Mouse (Mus musculus) c-Kit-negative CD71-positive TER-119-positive erythroid progenitor cells, embryonic 14.5 days (primary cell): ENCODE data around the gene Dmrta2.

Experiments
- DNase-seq: peaks from one replicate; pipeline ENCODE4 v3.0.0-alpha.2; 2013; ENCODE audit warnings: low read depth, low spot score

Gene Dmrta2

DNA sequence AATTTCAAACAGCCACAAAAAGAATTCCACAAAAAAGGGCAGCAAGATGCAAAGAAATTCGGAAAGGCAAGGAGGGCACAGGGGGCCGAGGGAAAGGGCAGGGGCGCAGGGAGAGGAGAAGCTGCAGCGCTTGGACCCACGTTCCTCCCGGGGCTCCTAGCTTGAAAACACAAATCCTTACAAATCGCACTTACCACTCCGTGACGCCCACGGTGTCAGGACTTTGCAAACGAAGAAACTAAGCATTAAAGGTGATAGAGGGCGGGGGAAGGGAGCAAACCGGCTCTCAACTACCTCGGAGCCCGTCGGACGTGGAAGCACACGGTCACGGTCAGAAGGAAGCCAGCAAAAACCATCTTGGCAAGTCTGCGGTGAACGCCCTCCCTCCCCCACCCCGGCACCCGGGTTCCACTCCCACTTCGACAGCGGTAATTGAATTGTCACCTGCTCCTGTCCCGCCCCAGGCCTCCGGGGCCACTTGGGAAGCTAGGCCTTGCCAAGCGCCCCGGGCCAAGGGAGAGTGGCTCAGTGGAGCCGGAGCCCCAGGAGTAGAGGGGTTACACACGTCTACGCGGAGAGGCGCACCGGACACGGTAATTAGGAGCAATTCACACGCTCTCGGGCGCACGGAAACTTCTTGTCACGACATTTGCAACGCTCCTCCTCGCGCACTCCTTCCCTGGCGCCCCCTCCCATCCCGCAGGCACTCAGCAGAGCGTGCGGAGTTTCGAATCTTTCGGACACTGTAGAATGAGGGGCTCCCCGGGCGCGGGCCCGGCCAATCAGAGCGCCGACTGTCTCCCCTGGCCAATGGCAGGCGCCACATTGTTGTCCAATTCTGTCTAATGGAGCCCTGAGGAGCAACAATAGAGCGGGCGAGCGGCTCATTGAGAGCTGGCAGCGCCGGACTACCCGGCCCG lies at the start of gene Dmrta2:
Gene Dmrta2 (plus strand): TSS at position 906 of the 920 bp plus-strand sequence.
- no peak for DNase-seq

DNA sequence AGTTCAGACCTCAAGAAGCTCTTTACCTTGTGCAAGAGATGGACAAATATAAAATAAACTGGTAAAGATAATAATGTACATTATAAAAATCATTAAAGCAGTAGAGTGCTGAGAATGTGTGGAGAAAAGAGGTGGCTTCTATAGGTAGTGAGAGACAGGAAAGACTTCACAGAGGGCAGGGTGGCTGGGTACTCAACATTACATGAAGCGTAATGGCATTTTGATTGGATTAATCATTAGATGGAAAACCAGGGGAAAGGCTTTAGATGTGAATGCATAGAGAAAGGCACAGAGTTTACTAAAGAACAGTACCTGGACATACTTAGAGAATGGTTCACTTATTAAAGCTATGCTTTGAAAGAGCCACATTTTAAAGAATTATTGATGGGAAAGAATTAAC lies 48.8 kb upstream of the Dmrta2 start:
- no peak for DNase-seq

DNA sequence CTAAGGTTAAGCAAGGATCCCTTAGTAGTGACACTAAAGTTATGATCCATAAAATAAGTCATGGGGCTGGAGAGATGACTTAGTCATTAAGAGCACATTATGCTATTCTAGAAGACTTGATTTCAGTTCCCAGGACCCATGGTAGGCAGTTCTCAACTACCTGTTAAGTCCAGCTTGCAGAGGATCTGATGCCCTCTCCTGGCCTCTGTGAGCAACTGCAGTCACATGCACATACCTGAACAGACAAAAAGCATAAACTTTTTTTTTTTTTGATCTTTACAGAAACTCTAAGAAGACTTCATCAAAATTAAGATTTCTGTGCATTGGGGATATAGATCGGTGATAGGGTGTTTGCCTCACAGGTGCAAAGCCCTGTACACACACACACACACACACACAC lies 47.4 kb upstream of the Dmrta2 start:
- DNase-seq: no peak

DNA sequence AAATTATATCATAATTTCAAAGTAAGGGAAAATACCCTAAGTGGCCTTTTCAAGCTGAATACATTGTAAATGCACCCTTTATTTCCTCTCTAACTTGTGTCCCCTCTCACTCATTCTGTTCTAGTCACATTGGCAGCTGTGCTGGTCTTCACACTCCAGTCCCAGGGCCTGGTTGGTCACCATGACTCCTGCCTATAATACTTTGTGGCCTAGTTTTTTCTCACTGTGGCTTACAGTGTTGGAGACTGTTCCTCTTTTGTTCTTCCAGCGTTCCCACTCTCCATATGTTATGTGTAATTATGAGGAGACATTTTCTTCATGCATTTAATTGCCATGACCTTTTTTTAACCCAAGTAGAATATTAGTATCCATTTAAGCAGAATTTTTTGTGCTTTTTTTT lies 46.9 kb upstream of the Dmrta2 start:
- no peak for DNase-seq

DNA sequence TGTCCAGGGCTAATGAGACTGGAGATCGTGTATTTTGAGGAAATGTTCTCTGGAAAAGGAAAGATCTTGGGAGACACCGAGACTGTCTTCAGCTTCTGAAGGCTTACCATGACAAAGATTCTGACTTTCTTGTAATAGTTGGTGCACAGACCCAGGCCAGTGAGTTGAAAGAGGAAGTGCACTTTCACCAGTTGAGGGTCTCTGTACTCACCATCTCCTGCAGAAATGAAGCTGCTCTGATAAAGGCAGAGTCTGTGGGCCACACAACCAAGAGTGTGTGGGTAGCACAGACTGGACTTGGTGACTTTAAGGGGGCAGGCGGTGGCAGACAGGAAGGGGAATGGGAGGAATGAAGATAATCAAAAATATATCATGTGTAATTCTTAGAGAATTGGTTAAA lies 41.3 kb upstream of the Dmrta2 start:
- no peak for DNase-seq

DNA sequence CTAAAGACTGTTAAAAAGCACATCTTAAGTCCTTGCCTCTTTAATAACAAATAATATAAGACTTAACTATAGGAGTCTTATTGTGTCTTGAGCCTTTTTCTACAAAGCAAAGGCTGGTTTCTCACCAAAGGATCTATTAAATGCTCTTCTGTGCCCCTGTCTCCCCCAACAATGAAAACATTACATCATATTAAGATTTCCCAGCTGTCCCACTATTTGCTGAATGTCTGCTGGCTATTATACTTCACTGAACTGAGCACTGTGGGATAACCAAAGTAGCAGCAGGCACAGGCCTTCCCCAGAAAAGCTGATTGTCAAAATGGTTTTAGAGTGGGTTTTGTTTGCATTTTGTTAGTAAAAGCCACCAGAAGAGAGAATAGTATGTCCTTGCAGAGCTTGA lies 38.6 kb upstream of the Dmrta2 start:
- no peak for DNase-seq

DNA sequence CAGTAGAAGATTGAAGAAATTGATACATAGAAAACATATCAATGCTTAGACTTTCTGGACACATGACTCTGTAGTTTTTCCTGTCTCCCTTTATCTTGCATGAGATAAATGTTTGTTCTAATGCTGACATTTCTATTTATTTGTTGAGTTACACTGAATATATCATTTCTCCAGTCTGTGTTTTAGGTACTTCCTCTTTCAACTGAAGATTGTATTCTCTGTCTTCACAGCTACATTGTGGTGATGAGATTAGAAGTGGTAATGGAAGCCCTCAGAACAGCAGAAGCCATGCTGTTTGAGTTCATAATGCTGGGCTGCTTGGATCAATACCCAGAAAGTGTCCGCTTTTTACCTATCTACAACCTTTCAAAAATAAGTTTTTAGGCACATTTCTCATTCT lies 32.3 kb upstream of the Dmrta2 start:
- DNase-seq: no peak

DNA sequence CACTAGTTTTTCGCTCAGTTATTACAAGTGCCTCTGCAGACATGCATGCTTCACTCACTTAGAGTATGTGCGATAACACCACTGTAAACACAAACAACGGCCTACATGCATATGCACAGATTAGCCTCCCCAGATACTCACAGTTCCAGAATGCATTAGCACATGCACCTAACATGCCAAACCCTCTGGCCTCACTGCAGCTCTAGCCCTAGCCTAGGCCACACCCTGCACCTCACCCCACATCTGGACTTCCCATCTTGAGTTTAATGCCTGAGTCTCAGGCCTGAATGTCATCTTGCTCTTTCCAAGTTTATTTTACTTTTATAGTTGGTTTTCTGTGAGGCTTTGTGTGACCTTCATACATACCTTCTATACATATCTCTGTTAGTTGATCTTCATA lies 28.5 kb upstream of the Dmrta2 start:
- DNase-seq: no peak

DNA sequence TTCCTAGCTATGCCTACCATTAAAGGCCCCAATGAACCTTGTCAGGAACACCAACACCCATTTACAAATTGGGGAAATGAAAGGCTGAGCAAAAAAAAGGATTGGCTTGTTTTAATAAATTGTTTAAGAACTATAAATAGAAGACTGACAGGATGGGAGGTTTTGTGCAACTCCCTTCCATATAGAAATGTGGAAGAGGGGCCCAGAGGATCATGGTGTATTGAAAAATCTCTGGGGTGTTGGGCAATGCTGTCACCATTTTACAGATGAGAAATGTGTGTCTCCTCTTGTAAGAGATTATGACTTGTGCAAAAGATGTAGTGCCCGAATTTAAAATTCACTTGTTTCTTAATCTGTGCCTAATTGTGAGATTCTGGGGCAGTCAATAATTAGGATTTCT lies 24.3 kb upstream of the Dmrta2 start:
- DNase-seq: no peak

DNA sequence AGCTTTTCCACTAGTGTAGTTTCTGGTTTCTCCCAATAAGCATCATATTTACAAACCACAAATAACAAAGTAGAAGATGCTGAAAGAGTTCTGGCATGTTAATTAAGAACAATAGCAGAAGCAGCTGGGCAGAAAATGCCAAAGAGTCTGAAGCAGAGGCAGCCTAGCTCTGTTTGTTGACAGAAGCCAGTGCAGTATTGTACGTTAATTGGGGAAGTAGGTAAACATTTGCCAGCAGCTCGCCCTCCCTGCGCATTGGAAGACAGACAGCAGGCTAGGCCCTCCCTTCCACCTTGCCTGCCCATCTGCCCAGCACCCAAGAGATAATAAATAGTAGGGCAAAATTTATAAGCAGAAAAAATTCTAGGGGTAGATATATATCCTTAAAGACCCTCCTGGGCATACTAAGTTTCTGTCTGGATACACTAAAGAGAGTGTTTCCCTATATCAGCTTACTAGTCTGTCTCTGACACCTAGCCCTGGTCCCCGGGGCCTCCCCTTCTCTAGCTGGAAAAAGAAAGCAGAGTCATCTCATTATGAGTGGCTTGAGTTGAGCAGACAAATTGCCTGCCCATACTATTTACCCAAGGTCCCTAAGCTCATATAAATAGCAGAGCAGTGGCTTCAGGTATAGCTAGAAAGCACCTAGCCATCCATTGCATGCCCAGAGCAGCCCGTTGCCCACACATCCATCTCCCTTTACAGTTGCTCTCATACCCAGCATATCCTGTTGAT lies 17.5 kb upstream of the Dmrta2 start:
- no peak for DNase-seq

DNA sequence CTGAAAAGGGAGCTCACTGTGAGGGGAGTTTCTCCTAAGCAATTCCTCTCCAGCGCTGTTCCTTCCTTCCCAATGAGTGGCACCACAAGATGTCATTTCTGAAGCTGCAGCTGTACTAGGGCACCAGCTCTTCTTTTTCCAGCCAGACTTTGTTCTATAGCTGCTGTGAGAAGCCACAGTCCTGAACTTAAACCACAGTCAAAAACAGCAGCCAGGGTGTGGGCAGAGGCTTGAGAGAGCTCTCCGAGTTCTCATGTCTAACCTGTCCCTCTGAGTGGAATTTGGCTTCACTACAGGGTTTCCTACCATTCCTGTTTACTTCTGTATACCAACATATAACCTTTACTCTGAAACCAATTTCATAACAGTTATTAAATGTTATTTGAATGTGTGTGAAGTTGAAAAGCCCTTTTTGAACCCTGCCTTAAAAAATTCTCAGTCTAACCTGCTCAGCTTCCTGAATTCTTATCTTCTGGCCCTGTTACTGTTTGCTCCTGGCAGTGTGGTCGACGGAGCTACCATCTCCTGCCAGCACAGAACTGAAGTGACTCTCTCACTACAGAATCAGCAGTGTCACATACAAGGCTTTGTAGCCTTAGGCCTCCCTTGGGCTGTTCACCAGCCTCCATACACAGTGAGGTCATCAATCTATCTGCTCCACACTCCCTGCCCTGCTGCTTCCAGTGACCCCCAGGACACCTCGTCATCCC lies 14.1 kb upstream of the Dmrta2 start:
- DNase-seq: no peak

DNA sequence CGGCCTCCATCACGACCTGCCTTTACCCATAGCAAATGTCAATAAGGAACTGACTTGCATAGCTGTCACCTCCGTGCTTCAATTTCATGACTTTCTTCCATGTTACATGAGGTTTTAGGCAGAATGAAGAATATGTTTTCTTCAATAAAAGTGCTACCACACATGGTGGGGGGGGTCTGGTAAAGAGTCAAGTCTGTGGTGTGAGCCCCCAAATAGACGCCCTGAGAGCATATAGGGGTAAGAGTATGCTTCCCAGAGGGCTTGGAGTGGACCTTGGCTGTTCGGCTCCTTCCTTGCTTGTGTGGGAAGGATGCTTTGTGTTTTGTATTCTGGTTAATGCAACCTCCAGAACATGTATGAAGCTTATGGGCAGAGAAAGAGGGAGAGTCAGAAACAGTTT lies 8.3 kb upstream of the Dmrta2 start:
- DNase-seq: no peak

DNA sequence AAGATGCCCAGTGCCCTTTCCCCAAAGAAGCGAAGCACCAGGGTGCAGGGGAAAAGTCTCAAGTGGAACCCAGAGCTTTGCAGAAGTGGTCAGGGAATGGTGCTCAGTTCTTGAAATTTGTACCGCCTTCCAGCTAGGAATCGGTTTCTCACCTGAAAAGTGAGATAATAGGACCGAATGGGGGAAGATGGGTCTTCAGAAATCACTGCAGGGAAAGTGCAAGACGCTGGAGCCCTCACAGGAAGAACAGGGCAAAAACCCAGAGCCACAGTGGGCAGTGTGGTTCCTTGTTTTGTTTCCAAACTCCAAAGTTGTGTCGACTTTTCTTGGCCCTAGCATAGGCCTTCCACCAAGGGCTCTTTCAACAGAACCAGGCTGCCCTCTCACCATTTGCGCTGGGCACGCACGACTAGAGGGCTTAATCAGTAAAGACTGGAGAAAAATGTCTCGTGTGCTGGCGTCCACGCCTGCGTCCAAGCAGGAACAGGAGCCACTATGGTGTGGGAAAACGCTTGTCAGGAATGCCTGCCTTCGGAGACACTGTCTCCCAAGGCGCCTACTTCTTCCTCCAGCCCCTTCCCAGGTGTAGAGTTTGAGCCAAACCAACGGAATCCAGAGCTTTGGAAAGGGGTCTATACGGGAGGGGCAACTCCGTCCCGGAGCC lies 3.7 kb upstream of the Dmrta2 start:
- no peak for DNase-seq

DNA sequence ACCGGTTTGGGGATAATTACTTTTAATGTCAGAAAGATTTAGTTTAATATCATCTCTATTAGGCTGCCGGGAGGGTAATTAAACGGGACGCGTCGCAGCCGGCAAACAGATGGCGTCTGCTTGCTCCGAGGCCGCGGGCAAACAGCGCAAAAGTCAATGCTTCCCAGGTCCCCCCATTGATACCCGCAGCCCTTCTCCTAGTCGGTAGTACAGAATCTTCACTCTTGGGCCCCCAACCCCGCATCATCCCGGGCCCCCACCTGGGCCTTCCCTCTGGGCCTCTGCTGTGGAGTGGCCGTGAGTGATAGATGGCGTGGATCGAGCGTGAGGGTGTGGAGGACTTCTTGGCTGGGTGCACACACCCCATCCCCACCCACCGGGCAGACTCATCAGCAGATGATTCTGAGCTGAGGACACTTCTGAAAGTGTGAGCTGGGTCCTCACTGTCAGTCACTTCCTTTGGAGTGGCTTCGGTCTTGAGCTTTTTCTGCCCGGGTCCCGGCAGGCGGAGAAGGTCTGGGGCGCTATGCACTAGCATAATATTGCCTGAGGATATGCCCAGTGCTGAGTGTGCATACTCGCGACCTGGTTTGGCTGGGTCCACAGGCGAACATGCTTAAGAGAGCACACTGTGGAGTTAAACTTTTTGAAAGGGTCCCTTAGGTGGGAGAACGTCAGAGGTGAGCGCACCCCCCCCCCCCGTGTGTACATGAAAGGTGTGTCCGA lies 3.0 kb upstream of the Dmrta2 start:
- DNase-seq: no peak

DNA sequence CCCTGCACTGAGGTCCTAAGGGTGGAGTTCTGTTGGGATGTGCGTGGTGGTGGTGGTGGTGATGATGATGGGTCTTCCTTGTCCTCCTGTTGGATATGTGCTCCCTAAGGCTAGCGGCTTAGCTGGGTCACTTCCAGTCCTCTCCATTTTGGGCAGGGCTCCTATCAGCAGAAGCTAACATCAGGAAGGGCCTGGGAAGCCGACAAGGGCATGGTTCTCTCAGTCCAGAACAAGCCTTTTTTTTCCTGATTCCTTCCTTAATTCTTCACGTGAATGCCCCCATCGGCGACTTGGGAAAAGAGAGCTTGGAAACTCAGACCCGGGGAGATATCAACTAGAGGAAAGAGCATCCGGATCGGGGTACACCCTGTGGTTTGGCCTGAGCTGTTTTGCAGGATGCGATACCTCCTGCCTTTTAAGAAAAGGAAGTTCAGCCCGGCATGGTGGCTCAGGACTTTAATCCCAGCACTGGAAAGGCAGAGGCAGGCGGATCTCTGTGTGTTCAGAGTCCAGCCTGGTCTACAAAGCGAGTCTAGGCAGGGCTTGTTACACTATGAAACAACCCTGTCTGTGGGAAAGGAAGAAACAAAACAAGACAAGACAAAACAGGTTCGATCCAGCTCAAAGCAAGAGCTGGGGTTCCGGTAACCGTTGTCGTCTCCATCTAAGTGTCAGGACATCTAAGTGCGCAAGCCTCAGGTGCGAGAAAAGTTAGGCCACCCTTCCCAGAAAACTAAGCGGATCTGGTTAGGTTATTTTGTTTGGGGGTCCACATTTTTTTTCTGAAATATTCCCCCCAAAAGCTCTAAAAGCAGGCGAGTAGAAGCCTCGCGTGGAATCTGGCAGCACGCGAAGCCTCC lies 2.2 kb upstream of the Dmrta2 start:
- DNase-seq: no peak

DNA sequence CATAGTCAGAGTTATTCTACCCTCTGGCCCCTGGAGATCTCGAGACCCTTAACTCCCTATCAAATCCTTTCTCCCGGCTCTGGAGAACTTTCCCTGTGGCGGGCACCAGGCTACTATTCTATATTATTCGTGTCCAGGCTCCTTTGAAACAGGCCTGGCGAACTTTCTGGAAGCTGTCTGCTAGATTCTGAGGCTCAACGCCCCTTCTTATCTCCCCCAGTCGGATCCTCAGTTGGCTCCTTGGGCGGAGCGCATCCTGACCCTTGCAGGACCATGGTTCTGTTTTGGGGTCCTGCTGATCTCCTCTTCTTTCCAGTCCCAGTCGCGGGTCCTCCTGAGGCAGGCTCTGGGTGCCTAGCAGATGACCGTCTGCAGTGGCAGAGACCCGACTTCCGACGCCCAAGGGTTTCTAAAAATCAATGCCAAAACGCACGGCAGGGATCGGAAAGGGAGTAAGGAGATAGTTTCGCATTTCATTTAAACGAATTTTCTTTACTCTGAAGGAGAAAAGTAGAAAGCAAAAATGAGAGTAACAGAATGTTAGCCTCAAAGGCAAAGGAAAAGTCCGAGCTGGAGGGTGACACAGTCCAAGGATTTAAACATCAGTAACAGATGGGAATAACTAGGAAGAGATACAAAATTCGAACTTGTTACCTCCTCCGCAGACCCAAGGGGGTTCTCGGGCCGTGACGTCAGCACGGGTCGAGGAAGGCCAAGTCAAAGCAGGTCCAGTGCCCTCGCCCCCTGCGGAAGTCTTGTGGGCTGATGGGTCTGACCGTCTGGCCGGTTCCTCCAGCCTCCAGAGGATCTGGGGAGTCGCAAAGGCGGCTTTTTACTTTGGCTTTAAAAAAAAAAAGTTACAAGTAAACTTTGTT lies 1.3 kb upstream of the Dmrta2 start:
- no peak for DNase-seq

DNA sequence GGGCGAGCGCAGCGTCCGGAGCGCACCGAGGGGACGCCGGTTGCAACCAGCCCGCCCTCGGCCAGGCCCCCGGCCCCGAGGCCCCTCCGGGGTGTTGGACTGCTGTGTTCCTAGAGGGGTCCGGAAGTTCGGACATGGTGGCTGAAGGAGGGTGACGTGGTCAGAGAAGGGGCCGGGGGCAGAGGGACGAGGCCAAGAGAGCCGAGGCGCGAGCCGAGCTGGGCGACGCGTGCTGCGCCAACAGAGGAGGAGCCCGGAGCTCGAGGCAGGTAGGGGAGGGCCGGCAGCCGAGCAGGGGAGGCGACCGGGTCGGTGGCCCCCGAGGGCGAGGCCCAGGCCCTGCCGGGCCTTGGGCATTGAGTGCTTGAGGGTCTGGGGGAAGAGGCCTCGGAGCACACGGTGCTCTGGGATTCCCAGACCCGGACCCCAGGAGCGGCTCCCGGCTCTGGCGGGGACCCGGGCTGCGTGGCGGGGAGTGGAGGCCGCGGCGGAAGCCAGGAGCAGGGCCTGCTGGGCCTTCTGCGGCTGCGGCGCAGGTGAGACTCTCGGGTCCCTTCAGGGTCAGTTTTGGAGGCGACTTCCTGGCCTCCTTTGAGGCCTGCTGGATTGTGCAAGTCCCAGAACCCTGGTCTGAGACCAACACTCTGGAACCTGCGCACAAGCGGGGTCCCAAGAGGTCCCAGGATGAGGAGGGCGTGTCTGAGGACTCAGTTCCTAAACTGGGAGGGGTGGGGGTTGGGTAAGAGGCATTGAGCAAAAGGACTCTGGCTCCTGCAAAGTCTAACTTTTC lies 410 bp downstream of the Dmrta2 start:
- DNase-seq: no peak

DNA sequence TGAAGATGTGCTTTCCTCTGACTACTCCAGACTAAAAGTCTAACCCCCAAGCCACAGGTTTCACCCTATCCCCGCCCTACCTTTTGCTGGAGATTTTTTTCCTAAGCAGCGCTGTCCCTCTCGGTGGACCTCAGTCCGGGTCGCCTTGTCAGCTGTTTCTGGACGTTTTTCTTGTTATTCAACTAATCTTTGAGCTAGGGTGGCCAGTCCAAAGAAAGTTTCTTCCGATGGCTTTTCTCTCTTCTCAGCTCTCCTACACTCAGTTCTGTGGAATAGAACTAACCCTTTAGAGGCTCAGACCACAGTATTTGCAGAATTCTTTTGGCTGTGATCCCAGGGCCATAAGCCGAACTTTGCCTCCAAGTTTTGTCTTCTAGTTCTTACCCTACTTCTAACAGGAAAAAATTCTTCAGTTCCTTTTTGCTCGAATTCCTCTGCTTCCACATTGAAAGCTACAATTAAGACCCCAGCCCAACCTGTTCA lies 1.0 kb downstream of the Dmrta2 start:
- DNase-seq: no peak
